Mouse (Mus musculus): ENCODE results near the gene Tlk2.

The Tlk2 gene

DNA sequence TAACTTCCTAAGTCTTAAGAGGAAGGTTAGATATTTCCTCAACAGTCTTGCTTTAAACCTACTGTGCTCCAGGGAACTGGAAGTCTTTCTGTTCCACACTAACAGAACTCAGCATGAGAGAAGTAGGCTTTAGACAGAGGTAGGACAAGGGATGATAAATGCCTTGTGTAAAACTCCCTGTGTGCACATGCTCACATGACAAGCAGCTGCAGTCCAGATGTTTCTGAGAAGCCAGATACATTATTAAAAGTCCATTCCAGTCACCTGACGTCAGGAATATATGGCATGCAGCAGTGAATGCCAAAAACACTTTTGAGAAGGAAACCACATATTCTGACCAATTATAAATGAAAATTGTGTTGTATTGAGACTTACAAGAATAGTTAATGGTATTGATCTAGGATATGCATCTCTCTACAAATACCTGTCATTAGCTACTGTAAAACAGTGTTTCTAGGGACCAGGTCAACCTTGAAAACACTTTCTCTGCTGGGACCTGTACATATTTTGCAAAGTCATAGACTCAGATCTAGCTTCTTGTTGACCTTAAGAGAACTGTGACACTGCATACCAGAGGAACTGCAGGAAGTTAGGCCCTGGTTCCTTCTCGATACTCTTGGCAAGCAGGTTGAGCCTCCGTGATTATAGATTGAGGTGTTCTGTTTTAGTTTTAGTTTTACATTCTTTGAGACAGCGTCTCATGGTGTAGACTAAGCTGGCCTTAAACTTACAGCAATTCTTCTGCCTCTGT lies 83.2 kb downstream of the Tlk2 start:
- DNase-seq (ENCODE audit: low spot score): no peak

DNA sequence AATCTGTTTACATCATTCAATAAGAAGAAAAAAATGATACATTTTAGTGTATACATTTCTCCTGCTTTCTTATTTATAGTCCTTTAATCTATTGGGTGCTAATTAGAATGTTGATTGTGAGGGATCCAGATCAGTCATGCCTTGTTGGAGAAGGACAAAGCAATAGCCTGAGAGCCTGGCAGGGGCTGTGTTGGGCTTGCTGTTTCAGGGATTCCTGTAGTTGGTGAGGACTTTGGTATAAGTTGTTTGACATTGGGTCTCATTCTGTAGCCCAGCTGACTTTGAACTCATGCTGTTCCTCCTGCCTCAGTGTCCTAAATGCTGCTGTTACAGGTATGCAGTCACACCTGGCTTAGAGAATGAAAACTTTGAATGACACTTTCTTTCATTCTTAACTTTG lies 85.9 kb downstream of the Tlk2 start:
- DNase-seq (ENCODE audit: low spot score): no peak

DNA sequence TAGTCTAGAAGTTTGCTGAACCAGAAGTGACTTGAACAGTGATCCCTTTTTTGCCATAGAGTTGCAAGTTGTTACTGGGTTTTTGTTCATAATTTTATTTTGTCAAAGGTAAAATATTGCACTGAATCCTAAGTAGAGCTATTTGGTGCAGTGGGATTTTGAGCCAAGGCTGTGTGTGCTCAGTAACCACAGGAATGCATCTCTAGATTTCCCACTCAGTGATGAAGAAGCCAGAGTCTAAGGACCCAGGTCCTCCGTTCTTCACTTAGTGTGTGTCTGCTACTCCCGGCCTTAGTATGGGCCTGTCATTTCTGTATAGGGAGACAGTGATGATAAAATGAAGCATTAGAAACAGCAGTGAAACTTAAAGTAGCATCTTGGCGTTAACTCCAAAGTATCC lies 86.4 kb downstream of the Tlk2 start:
- DNase-seq (ENCODE audit: low spot score): no peak

DNA sequence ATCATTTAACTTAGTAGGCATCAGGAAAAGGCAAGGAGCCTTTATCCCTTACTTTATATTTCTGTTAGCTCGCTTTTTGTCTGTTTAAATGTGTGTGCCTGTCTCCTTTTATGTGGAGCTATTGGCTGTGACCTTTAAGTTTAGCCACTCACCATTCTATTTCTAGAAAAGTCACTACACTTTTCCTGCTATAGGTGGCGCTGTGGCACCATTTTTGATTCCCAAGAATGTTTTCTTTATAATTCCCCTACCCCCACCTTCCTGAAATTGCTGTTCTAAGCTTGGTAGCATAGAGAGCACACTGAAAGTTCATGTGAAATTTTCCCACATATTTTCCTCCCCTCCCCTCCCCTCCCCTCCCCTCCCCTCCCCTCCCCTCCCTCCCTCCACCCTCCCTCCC lies 91.5 kb downstream of the Tlk2 start:
- peak; percentile 27 for DNase-seq (ENCODE audit: low spot score)

DNA sequence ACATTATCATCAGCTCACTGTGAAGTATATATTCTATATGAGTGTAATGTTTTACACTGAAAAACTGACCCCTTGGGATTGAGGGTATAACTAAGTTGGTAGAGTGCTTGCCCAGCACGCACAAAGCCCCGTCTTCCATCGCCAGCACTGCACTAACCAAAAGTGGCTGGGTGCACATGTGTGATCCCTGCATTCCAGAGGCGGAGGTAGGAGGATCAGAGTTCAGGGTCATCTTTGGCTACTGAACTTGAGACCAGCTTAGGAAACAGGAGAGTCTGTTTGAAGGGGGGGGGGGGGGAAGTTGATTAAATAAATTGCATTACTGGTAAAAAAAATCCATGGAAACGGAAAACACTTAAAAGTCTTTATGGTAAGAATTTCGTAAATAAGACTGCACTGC lies 101.8 kb downstream of the Tlk2 start:
- no peak for DNase-seq (ENCODE audit: low spot score)

GRCm38 (mm10) chr11:105281291-105281690 lies 102.7 kb downstream of the Tlk2 start:
- DNase-seq (ENCODE audit: low spot score): no peak

DNA sequence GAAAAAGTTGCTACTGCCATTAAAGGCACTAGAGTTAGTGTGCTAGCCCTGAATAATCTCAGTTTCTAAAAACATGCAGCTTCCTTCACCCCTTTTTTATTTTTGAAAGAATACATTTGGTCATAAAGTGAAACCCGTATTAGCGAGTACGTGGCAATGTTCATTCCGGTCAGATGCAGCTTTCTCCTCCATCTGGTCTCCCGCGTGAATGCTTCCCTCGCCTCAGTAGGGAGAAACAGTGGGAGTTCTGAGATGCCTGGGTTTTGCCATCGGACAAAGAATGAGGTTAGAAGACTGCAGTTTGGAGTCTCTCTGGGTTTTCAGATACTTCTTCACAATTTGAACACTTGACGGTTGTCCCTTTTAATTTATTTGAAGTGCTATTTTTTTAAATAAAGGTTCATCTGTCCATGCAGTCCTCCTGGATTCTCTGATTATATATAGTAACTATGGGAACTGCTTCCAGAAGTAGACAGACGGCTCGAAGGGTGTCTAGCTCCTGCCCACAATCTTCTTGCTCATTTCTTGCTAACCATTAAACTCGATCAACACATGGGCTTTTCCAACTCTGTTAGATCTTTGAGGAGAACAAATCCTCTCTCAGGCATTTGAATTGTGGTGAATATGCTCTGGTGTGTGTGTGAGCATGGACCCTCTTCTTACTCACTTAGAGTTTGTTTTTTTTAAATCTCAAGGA lies 103.3 kb downstream of the Tlk2 start:
- DNase-seq (ENCODE audit: low spot score): no peak

DNA sequence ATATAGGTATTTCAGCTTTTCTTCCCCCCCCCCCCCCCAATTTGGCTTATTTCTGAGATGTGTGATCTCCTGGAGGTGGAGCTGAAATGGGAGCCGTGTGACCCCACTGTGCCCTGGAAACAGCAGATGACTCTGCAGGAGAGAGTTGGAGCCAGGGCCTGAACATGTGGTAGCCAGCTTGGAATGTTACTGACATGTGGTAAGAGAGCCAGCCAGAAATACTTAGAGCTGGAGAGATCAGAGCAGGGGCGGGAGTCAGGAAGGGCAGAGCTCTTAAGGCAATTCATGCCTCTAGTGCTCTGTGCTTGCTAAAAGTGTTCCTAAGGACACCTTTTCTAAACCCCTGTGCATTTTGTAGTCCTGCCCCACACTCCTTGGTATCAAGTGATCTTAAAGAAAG lies 103.9 kb downstream of the Tlk2 start:
- no peak for DNase-seq (ENCODE audit: low spot score)

- DNase-seq (ENCODE audit: low spot score): no peak
These were observed 104.4 kb downstream of the Tlk2 start for GRCm38 (mm10) chr11:105283016-105283415.

DNA sequence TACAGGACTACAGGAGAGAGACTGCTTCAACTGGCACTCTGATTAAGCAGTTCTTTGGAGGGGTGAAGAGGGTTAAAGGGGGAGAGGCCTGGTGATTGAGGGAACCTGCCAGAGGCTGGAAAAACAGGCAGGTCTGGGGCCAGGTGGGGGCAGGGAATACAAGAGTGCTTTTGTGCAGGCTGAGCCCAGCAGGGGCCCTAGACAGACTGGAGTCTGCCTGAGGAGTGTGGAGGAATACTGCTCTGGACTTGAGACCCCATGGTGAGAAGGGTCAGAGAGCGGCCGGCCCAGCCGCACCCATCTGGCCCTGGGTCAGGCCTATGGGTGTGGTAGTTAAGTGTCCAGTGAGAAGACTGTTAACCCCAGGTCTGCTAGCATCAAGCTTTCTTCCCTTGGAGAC lies 107.1 kb downstream of the Tlk2 start:
- DNase-seq (ENCODE audit: low spot score): no peak

DNA sequence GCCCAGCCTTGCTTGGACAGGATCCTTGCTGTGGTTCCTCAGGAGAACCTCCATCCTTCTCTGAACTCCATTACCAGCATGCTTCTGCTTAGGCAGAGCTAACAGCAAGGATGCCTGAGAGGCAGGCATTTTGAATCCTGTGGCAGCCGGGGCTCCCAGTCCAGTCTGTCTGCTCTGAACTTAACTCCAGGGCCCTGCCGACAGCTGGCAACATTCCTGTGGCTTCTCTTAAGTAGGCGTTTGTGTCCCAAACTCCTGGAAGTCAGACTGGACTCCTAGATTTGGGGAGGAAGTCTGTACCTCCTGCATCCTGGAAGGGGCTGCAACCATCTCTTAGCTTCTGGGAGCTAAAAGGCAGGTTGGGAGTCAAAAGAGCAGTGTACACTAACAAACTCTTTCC lies 110.8 kb downstream of the Tlk2 start:
- DNase-seq (ENCODE audit: low spot score): no peak

DNA sequence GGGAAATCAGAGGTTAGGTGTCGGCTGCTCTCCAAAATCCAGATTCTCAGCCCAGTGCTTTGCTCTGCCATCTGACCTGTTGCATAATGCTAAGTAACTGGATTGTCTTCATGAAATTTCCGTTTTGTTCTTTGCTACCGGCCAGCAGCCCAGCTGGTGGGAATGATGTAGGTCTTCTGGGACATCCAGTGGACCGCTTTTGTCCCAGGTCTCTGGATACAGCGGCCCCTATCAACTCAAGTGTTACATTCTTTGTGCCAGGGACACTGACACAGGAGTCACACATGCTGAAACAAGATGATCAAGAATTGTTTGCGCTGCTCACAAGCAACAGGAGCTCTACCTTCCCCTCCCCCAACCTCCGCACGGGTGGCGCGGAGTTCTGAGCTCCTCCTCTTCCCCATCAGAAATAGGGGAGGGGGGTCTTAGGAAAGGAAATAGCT lies 113.1 kb downstream of the Tlk2 start:
- DNase-seq (ENCODE audit: low spot score): no peak

GRCm38 (mm10) chr11:105292124-105293071 lies 113.8 kb downstream of the Tlk2 start, which contains the start of gene Mrc2:
Mrc2 (plus strand) TSS chr11:105292643.
- DNase-seq (ENCODE audit: low spot score): no peak

DNA sequence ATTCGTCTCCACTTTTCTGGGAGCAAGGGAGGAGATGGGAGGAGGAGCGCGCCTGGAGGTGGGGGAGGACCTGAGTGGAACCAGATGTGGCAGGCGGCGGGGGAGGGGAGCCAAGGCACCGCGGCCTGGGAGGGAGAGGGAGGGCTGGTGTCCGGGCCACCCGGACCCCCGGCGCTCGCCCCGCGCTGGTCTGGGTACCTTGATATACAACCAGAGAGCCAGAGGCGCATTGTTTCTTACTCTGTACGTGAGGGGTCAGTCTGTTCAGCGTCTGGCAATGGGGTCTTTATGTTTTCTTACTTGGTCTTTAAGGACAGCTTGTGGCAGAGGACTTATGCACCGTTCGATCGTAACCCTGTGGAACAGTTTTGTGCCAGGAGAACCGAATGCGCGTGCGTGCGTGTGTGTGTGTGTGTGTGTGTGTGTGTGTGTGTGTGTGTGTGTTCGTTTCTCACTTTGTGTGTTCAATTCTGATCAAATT lies 114.5 kb downstream of the Tlk2 start:
- DNase-seq (ENCODE audit: low spot score): no peak

DNA sequence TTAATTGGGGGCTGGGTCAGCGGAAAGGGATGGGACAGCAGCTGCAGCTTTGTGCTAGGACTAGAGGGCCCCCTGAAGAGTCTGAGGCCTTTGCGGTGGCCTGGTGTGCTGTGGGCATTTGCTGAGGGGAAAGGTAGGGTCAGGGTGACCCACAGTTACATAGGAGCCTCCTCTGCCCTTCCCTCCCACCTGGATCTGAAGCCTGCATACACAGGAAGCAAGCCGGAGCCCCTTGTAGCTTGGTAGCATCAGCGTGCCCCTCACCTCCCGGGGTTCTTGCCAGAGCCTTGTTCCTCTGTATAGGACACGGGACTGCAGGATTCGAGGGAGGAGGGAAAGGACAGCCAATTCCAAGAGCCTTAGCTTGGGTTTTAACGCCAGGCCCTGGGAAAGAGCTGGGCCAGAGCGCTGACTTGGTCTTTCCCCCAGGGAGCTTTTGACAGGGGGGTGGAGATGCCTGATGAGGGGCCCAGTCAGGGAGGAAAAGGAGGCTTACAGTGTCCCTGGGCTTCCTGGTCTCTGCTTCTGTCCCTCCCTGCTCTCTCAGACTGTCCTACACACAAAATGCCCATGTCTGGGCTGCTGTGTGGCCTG lies 115.4 kb downstream of the Tlk2 start:
- no peak for DNase-seq (ENCODE audit: low spot score)

- no peak for DNase-seq (ENCODE audit: low spot score)
These were observed 117.5 kb downstream of the Tlk2 start for GRCm38 (mm10) chr11:105296084-105296483.

- DNase-seq (ENCODE audit: low spot score): no peak
These were observed 131.6 kb downstream of the Tlk2 start for GRCm38 (mm10) chr11:105310197-105310596.

GRCm38 (mm10) chr11:105311291-105311975 lies 132.8 kb downstream of the Tlk2 start:
- DNase-seq (ENCODE audit: low spot score): no peak

DNA sequence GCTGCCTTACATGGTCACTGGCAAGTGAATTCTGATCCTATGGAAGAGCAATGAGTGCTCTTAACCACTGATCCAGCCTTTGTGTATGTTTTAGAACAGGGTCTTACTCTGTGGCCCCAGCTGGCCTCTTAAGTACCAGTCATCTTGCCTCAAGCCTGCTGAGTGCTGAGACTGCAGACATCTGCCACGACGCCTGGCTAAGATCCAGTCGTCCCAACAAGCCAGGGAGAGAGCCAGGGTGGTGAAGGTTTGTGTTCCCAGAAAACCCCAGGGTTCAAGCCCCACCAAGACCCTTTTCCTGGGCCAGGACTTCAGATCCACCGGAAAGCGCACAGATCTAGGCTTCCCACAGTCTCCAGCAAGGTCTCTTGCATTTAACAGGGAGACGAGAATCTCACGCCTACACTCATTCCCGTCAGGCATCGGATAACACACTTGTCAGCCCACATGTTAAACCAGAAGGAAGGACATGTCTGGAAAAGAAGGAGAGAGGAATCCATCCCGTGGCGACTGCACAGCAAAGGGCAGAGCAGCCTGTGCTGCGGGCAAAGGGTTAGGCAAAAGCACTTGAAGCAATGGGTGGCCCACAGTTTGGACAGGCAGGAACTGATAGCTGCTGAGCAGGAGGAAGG lies 133.8 kb downstream of the Tlk2 start:
- DNase-seq (ENCODE audit: low spot score): no peak

- DNase-seq (ENCODE audit: low spot score): no peak
These were observed 134.5 kb downstream of the Tlk2 start for GRCm38 (mm10) chr11:105312972-105313632.

Measured in left cerebral cortex, adult 11 months (tissue).